In the genomic region with DNA sequence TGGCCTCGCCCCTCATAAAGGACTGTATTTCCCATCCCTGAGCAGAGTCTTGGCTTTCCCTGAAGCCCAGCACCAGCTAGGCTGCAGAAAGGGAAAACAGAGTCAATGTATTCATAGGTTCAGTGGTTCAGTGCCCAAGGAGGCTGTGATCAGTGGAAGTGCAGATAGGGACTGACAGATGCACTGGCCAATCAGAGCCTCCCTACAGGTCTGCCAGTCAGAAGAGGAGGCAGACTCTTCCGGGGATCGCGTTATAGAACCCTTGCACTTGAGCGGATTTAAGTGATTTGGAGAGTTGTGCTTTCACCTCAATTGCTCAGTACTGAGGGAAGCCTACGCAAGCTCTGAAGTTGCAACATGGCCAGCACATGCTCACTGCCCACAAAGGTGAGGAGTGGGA, we compare ENCODE assay signal across 17 mouse cellular contexts.
"Had no signal": no experiment of that assay in that cellular context is flagged by ENCODE, and none has a peak within 500 bp of the region (broad histone marks: within the 10 kb centered on the region; RNA-seq: fewer than 3 reads in every experiment).

No protein-coding gene starts in this region.

- H3K4me3 ChIP-seq: layer of hippocampus, adult 2 months; limb, embryonic 13.5 days; midbrain, embryonic 10.5 days; midbrain, embryonic 15.5 days; neural tube, embryonic 12.5 days had no signal

- H3K27ac ChIP-seq: layer of hippocampus, adult 2 months; limb, embryonic 13.5 days; liver, embryonic 14.5 days; midbrain, embryonic 10.5 days; midbrain, embryonic 15.5 days; neural tube, embryonic 12.5 days had no signal

- H3K4me1 ChIP-seq: limb, embryonic 13.5 days; midbrain, embryonic 10.5 days; midbrain, embryonic 15.5 days; neural tube, embryonic 12.5 days had no signal

- H3K27me3 ChIP-seq: limb, embryonic 13.5 days; midbrain, embryonic 15.5 days; neural tube, embryonic 12.5 days had no signal

- H3K9ac ChIP-seq: limb, embryonic 13.5 days; liver, embryonic 14.5 days; midbrain, embryonic 15.5 days; neural tube, embryonic 12.5 days had no signal

- H3K4me2 ChIP-seq: limb, embryonic 13.5 days; midbrain, embryonic 15.5 days; neural tube, embryonic 12.5 days had no signal

- H3K36me3 ChIP-seq: limb, embryonic 13.5 days; midbrain, embryonic 10.5 days; midbrain, embryonic 15.5 days; neural tube, embryonic 12.5 days had no signal

- DNase-seq: kidney, adult 9 months; kidney, postnatal 10 days; kidney, postnatal 4 days; left cerebral cortex, postnatal 4 days; lung, adult 2 months; lung, postnatal 10 days; lung, postnatal 4 days; right cerebral cortex, adult 18-20 months; right cerebral cortex, postnatal 25 days; thymus, adult 18-20 months; thymus, postnatal 14 days had no signal

- ATAC-seq: midbrain, embryonic 15.5 days had no signal
